Mouse (Mus musculus) spleen, postnatal 10 days (tissue): ENCODE data around the gene Dmrtc1b.
"Not testable (repeated sequence)": the region's sequence is repeated elsewhere in the genome, so short reads cannot be mapped to it uniquely, and the experiment has no call there.

Experiments
- DNase-seq, 2 experiments: peaks; one replicate each; pipeline ENCODE4 v3.0.0; 2021 to 2022; ENCODE audit warnings: low spot score in 2 of 2

The Dmrtc1b gene

DNA sequence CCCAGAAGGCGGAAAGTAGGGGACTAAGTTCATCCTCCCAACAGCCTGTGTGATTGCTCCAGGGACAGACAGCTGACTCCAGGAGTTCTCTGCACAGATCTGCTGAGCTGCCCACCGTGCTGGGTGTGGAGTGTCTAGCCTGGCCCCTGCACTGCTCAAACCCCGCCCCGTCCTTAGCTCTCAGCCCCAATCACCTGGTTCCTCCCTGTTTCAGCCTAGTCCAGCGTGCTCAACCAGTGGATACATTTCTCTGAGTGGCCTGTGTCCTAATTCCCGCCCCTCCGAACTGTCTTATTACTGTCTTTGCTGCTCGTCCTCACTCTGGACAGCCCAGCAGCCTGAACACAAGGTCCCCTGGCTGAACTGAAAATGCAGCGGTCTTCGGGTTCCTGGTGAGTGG is at the start of gene Dmrtc1b, which contains the start of gene Gm9112:
TSS of gene Dmrtc1b (plus strand) at position 331 of the 400 bp plus-strand sequence.
TSS of gene Gm9112 (minus strand) at position 101 of the 400 bp plus-strand sequence.
- not testable (repeated sequence) for DNase-seq

DNA sequence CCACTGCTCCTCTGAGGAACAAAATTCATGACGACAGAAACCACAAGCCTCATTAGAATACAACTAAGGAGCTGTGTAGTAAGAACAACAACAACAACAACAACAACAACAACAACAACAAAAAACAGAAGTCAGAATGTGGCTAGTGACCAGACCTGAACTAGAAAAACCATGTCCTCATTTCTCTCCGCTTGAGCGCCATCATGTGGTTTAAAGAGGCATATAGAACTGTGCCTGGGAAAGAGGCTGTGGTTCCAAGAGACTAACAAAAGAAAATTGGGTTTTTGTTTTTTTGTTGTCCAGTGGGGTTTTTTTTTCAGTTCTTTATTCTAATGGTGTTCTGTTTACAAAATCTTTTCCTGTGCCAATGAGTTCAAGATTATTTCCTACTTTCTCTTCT is 47.0 kb upstream of the Dmrtc1b start:
- DNase-seq, result peak in 1 of 2 experiments; percentile 18

DNA sequence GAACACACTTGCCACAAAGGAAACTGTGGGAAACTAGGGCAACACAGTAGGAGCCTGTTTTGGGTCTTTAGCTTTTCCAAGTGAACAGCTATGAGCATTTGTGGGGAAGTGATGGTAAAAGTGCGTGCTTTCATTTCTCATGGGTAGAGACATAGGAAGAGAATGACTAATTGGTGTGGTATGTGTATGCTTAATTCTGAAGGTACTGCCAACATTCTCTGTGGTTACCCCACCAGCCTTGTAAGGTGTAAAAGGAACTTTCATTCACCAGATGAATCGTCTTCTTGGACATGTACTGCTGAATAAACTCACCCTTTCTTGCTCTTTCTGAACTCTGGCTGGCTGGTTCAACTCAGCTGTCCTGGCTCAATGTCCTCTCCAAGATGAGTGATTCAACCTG is 41.0 kb upstream of the Dmrtc1b start:
- no peak for DNase-seq

DNA sequence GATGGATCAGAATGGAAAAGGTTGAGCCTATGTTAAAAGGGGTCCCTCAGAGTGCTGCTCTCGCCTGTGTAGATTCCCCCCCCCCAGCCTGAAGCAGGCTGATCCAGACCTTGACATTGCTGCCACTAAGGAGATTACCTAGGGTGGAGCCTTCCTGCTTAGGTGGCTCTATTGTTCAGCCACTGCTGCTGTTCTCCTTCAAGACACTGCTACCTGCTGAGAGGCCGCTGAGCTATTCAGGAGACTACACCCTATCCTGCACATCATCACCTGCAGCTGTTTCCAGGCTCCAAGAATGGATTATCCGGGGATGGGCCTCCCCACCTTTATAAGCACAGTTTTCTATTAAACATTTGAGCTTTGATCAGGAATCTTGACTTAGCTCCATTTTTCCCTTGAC is 23.0 kb upstream of the Dmrtc1b start:
- DNase-seq, result not testable (repeated sequence)

DNA sequence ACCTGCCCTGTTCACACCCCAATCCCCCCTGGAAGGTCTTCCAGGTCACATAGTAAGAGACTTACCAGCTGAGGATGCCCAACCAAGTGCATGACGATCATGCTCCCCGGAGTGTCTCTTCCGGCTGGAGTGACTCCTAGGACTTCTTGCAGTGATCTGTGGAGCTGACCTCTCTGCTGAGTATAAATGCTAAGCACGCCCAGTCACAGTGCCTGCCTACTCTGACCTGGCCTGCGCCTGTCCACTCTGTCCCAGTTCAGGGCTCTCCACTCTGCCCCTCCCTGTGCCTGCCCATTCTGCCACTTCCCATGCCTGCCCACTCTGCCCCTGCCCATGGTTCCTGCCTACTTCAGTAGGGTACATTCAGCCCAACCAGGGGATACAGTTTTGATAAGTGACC is 20.8 kb upstream of the Dmrtc1b start, which contains the start of gene Gm3880:
TSS of gene Gm3880 (minus strand) at position 101 of the 400 bp plus-strand sequence.
- DNase-seq, result not testable (repeated sequence)

DNA sequence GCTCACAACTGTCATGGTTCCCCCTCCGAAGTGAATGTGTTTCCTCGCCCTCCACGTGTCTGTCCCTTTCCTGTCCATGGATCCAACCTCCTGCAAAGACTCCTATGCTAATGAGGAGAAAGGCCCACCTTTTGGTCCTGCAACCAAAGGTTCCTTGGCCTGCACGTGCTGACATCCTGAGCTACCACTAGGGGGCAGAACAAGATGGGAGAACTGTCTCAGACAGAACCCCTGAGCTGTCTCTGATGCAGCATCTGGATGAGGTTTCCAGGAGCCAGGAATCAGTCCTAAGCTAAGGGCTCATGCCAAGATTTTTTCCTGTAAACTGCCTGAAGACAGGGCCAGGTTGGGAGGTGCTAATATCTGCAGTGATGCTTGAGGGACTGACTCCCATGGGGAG is 18.4 kb upstream of the Dmrtc1b start:
- DNase-seq, result peak in 1 of 2 experiments; percentile 15

DNA sequence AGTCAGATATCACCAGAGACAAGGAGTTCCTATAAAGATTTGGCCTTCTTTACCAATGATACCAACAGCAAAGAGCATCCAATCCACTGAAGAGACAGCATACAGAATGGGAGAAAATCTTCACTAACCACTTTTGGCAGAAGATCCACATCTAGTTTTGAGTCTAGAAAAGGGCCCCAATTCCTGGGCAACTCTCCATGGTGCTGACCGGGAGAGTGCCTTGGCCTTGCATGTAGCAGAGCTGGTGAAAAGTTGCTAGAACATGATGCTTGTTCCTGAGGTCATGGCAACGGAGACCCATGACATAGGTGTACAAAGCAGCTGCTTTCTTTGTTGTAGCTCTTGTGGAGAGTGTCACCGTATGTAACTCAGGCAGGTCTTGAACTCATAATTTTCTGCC is 7.0 kb upstream of the Dmrtc1b start:
- DNase-seq, result not testable (repeated sequence)

DNA sequence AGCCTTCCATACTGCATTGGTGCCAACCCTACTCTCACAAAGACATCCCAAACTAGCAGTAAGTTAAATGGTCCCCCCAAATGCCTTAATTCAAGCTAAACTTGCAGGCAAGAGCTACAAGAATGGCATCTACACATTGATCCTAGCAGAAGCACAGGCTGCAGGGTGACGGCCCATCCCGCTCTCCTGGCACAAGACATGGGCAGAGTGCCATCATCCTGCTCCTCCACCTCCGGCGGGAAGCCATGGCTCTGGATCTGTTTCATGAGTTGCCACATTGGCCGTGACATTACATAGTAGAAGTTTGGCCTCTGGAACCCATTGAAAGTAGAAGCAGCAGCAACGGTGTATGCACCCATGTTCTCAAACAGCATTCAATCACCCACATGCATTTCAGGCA is 16.6 kb downstream of the Dmrtc1b start:
- not testable (repeated sequence) for DNase-seq
